Mouse (Mus musculus) spleen, postnatal 14 days (tissue): Measurements from ENCODE around the gene Ntm.

ENCODE experiments used
- DNase-seq, 2 experiments: peaks; one replicate each; pipeline ENCODE4 v3.0.0; 2021 to 2022; ENCODE audit warnings: low spot score in 2 of 2

Gene Ntm

DNA sequence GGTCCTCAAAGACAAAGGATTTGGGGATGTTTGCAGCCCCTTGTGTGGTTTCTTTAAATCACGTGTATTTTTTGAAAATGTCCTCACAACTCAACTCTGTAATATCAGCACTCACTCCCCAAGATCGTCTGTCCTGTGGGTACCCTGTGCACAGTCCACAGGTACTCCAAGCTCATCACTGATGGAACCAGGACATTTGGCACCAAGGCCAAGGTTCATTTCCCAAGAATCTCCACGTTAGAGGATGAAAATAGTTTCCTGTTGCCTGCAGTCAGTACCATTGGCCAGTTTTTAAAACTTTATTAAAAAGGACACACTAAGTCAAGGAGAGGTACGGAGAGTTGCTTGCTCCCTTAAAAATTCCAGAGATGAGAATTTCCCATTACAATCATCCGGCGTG lies 552.7 kb downstream of the Ntm start:
- DNase-seq, result no peak

- DNase-seq, result no peak
Measured at GRCm38 (mm10) chr9:29409216-29409907, 553.6 kb downstream of the Ntm start.

DNA sequence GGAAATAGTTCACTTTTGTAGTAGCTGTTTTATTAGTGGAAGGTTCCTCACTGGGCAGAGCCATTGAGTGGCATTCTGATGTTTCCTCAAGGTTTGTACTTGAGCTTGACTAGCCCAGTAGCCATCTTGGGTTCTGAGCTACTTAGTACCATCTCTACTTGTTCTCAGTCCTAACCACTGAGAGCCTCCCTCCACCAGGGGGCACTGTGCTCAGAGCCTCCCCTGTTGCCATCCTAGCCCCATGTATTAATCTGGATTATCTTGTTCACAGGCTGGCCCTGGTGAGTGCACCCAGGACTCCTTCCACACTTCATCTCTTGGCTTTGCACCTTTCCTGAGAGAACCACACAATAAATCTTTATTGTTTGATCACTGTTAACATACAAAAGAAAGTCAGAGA lies 555.0 kb downstream of the Ntm start:
- no peak for DNase-seq

DNA sequence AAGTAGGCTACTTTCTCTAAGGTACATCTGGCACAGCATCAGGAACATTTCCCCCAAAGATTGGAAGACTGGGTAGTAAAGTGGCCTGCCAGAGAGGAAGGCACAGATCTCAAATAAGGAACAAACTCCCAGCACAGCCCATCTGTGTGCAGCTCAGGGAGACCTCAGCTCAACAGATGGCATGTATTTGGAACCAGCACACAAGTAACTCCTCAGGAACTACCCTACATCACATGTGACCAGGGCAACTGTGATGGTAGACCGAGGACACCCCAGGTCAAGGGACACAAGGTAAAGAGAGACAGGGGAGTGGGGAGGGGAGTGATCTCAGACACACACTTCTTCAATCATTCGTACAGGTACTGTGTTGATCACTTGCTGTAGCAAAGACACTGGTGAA lies 556.0 kb downstream of the Ntm start:
- no peak for DNase-seq

DNA sequence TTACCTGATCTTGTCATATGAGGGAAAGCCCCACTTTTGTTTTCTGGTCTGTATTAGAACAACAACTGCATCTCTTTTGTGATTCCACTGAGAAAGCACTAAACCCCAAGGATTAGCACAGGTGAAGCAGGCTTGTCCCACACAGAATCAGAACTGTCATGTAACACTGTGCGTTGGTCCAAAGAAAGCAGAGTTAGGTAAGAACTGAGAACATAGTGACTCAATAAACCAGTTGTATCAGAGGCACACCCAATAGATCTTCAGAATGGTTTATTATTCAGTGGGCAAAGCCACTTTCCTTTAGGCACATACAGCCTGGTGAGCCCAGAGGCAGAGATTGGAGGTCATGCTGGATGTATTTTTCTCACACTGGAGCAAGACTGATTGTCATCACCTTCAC lies 556.9 kb downstream of the Ntm start:
- no peak for DNase-seq

DNA sequence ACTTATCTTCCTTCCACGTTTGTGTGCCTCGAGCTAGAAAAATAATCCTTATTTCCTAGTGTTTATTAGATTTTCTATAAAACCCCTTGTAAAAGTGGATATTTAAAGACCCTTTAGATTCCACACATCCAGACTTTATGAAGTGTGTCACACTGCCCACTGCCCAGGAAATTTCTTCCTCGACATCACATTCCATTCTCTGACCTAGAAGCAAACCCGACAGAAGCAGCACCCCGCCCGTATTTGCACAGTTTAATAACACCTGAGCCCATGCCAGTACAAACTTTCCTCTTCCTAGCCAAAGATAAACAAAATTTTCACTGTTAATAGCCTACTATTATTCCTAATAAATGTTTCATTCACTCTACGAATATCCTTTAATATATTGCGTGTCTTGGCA lies 562.8 kb downstream of the Ntm start:
- no peak for DNase-seq

GRCm38 (mm10) chr9:29396101-29396500 lies 566.8 kb downstream of the Ntm start:
- DNase-seq, result no peak

DNA sequence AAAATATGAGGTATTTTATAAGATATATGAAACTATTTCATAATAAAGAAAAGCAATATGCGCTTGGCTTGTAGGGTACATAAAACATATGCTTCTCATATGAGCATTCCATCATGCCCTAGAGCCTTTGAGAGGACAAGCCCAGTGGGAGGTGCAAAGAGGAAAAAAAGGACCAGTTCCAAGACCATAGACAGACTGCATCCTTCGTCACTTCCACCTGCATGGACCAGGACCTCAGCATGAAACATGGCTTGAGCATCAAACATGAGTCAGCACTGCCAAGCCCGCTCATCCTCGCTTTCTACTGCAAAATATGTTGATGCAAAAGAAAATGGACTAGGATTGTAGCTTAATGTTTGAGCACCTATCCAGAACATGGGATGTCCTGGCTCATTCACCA lies 569.8 kb downstream of the Ntm start:
- DNase-seq, result no peak

- no peak for DNase-seq
Measured at GRCm38 (mm10) chr9:29390796-29391517, 572.0 kb downstream of the Ntm start.

- no peak for DNase-seq
Measured at GRCm38 (mm10) chr9:29389224-29389623, 573.7 kb downstream of the Ntm start.

DNA sequence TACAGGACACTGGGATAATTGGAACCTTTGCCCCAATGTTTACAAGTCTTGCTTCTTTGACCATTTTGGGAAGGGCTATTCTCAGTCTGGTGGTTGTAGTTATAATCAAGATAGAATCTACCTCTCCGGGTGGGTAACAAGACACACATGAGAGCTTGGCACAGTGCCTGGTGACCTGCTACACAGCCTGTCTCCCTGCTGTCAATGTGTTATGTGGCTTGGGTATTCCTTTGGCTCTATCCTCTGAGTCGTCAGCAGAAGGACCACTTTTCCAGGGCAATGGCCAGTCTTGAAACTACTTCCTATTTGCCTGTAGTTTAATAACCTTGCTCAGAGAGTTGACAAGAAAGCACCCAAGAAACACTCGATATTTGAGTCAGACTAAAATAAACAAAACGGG lies 575.8 kb downstream of the Ntm start:
- no peak for DNase-seq

DNA sequence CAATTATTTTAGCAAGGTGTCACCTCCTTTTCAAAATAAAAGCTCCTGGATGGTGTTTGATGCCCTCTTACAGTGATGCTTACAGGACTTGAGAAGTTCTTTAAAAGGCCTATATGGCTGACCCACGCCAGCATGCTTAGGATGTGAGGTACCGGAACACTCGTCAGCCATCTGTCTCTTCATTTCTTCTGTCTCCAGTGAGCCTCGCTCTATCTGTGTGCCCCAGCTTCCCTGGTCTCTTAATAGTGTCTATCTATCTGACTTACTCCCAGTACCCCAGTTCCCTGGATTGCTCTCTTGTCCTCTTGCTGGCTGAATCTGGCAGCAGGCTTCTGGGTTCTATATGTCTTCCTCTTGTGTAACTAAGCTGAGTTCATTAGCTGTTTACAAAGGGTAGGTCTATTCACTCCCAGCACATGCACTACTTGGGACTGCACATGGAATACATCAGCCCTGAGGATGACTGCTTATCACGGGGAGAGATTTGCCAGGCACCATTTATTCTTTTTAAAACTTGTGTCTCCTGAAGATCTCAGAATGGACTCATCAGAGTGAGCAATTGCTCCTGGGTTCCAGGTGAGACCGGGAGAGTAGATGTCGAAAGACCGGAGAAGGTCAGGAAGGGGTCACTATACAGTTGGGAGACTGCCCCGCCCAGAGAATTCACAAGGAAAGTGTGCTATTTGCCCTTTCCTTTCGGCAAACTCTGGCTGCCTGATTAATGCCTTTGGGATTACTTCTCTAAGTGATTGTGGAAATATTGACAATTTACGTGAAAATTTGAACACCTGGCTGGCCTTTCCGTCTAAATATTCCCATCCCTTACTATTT lies 585.6 kb downstream of the Ntm start:
- no peak for DNase-seq

DNA sequence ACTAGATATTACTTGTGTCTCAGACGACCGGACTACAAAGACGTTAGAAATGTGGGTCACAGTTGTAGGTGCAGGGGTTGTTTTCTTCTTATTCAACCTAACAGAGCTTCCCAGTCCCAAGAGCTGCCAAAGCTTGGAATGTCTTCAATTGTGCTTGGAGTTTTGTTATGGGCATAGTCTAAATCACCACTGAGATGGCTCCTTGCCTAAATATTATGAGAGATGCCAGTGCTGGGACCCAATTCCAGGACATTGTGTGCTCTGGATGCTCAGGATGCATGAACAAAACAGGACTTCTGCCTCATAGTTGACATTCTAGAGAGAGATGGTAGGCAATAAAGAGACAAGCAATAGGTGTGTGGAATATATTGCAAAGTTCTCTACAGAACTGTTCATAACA lies 591.6 kb downstream of the Ntm start:
- DNase-seq, result no peak

DNA sequence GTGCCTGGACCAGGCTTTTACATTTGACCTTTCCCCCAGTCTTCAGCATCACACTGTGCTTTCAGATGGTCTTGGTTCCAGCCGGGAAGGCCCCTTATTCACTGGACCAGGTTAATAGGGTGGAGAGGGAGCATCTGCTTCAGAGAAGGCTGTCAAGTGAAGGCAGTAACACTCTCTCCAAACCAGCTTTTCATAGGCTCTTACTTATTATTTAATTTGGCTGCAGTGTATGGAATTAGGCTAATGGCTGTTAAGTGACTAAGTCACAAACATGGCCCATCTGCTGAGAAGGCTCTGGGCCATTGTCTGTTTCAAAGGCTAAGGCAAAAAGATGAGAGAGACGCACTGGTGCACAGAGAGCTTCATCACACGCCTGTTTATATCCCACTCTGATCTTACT lies 593.3 kb downstream of the Ntm start:
- no peak for DNase-seq

- no peak for DNase-seq
Measured at GRCm38 (mm10) chr9:29368291-29368690, 594.6 kb downstream of the Ntm start.

GRCm38 (mm10) chr9:29357796-29358195 lies 605.1 kb downstream of the Ntm start:
- no peak for DNase-seq

- no peak for DNase-seq
Measured at GRCm38 (mm10) chr9:29342303-29342702, 620.6 kb downstream of the Ntm start.

GRCm38 (mm10) chr9:29341292-29341691 lies 621.6 kb downstream of the Ntm start:
- DNase-seq, result no peak

GRCm38 (mm10) chr9:29335671-29336070 lies 627.3 kb downstream of the Ntm start:
- DNase-seq, result no peak

- DNase-seq, result no peak
Measured at GRCm38 (mm10) chr9:29332296-29333090, 630.4 kb downstream of the Ntm start.

DNA sequence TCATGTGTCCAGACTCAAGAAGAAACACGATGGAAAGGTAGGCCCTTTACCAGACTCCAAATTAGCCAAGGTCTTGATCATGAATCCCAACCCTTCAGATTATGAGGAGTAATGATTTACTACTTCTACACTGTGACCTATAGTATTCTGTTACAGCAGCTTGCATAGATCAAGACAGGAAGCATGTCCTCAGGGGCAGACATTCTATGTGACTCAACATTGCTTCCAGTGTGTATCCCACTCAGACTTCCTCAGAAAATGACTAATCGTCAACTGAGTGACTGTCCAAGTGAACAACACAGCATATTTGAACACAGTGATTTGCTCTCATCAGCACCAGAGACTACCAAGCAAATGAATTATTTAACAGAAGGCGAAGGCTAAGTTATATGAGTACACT lies 632.5 kb downstream of the Ntm start:
- no peak for DNase-seq

DNA sequence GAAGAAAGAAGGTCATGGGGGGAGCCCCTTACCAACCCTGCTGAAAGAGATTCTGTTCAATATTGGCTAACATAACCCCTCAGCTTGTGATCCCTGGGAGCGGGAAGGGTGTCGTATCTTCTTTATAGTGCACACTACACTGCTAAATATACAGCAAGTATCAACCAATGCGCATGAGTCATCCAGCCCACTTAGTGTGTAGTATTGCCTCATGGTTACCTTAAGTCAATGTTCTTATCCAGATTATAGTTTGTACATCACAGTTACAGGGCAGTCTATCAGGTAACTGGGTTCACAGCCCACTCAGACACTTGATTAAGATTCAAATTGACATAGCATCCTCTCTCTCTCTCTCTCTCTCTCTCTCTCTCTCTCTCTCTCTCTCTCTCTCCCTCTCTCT lies 636.7 kb downstream of the Ntm start:
- DNase-seq, result no peak
